Mouse (Mus musculus) retina, postnatal 7 days (tissue): ENCODE data around the gene Tsc22d3.
A peak's percentile ranks its signal among the peaks of the same experiment; 100 is the strongest.

Experiments used
- DNase-seq: peaks from one replicate; pipeline ENCODE4 v3.0.0-alpha.2; 2012; ENCODE audit warnings: low read depth, low spot score

Gene Tsc22d3

DNA sequence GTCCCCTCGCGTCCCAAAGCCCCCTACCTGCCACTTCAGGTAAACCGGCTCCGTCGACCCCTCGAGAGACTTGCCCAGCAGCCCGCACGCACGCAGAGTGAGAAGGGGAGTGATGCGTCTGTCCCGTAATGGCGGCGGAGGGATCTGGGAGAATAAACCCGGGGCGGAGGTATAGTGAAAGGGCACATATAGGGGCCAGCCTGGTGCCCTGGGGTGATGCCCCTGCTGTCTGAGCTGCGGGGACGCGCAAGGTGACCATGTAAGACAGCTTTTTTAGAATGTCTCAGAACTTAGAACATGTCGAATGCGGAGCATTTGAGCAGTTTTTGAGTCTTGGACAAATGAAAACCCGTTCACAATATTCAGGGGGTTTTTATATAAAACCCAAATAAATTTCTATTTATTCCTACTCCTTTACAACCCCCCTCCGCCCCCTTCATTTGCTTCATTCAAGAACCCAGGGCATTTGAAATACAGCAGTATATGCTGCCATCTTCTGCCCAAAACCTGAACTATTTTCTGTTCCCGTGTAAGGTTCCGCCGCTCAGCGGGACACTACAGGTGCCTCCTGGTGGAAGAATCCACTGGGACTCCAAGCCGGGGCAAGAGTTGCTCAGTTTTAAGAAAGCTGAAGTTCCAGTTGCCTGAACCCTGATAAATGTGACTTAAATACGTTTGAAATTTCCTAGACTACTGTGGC lies at the start of gene Tsc22d3:
Gene Tsc22d3, minus strand, starts transcription at position 250 of the 700 bp plus-strand sequence.
- DNase-seq: peak; percentile 25

DNA sequence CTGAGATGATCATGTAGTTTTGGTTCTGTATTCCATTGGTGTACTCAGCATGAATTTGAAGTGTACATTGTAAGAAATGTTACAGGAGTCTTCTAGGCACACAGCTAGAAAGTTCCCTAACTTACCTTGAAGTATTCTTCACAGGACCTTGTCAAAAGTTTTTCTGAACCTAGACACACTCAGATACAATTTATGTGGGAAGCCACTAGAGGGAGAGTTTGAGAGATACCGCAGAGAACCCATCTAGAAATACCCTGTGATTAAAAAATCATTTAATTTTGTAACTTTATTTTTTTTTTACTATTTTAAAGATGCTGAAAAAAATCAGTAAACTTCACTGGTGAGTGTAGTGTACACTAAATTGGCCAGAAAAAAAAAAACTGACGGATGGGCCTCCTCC lies 39.1 kb upstream of the Tsc22d3 start:
- DNase-seq: no peak

DNA sequence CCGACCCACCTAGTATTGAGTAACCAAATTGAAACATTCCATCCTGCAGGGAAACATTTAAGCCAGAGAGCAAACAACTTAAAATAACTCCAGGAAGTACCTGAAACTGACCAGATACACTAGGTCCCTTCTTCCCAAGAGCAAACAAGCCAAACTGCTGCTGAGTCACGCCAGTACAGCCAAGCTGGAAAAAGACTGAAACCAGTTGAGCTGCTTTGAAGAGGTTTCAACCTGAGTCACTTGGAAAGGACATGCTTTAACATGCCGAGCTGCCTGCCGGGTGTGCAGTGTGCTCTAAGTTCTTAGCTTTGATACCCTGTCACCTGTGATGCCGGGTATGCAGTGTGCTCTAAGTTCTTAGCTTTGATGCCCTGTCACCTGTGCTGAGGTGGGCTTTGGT lies 37.6 kb upstream of the Tsc22d3 start:
- no peak for DNase-seq

DNA sequence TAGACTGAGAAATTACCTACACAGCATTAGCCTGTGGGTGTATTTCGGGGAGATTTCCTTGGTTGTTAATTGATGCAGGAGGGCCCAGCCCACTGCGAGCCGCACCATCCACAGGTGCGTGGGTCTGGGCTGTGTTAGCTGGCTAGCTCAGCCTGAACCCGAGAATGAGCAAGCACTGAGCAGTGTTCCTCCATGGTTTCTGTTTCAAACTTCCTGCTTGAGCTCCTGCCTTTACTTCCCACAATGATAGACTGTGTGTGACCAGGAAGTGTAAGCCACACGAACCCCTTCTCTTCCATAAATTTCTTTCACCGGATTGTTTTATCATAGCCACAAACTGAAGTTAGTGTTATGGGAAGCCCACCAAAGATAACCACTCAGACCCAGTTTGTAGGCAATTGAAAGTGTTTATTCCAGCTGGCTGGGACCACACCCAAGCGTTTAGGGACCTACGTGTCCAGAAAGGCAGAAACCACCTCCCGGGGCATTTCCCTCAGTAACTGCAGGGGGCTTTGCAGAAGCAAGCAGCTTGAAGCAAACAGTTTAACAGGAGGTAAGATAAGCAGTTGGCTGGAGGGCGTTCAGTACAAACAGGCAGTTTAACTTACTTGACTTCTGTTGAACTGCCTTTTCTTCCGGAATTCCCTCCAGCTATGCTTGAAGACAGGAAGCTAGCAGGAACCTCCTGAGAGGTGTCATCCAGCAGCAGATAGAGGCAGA lies 24.6 kb upstream of the Tsc22d3 start:
- DNase-seq: no peak

DNA sequence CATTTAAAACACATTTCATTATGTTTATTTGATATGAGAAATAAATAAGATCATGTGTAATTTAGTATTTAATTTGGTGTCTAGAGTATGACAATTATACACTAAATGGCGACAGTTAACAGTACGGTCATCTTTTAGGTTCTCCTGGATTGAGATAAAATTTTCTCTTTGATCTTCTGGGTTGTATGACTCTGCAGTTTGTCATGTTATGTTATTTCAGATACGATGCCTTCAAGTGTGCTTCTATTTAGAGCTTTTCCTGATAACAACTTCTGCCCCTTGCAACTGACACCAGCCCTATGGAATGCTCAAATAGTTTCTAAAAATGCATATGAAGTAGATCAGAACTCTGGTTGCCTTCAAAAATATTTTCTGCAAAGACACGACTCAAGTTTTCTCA lies 9.5 kb upstream of the Tsc22d3 start:
- no peak for DNase-seq

DNA sequence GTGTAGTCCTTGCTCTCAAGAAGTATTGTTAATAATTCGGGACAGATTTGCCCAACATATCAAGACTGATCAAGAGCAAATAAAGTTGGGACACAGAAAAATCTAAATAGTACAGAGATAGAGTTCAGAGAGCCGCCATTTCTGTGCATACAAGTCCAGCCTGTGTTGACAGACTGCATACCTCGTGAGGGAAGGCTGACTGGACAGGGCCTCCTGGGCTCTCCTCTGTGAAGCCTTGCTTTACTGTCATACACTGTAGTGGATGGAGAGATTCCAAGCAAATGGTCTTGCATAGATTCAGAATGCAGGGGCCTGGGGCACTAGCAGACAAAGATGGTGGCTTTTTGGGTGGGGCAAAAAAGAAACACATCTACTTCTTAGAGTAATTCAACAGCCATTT lies 1.4 kb upstream of the Tsc22d3 start:
- DNase-seq: no peak

DNA sequence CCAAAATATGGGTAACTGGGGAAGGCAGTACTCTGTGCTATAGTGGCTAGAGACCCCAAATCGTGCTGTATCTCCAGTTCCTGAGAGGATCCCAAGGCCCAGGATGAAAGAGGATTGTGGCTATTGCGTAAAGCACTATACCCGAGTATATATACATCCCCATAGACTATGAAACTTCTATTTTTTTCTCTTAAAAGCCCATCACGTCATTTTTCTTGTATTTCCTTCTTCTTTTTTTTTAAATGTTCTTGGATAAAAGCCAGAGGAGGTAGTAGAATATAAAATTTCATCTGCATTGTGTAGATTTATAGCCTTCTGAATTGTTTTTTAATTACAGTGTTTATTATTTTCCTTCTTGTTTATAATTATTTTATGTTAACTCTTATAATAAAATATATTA lies 852 bp upstream of the Tsc22d3 start:
- DNase-seq: no peak

DNA sequence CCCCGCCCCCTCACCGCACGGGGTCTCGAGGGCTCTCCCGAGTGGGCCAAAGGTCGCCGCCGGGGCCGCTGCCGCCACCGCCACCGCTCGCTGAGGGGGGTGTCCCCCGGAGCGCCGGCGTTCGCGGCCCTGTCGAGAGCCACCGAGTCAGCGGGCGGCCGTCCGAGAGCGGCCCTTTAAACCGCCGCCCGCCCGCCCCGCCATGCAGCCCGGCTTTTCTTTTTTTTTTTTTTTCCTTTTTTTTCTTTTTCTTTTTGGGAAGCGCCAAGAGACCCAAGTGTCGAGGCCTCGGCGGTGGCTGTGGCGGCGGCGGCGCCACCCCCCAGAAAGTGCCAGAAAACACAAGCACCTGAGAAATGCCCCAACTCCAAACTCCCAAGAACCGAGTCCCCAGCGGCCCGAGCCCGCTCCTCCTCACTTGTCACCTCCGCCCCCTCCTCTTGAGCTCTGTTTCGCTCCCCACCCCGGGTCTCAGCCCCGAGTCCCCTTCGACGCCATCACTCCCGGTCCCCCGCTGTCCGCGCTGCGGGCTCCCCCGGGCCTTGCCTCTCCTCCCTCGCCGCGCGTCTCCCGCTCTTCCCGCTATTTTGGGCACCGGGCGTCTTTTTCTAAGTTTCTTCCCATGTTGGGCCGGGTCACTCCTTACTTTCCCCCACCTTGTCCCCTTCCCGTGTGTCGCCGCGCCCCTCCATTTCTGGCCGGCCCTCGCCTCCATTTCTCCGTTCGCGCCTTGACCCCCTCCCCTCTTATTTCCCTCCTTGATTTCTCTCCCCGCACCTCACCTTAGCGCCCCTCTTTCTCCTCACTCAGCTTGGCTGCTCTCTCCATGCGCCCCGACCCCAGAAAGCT lies 674 bp downstream of the Tsc22d3 start:
- DNase-seq: no peak

DNA sequence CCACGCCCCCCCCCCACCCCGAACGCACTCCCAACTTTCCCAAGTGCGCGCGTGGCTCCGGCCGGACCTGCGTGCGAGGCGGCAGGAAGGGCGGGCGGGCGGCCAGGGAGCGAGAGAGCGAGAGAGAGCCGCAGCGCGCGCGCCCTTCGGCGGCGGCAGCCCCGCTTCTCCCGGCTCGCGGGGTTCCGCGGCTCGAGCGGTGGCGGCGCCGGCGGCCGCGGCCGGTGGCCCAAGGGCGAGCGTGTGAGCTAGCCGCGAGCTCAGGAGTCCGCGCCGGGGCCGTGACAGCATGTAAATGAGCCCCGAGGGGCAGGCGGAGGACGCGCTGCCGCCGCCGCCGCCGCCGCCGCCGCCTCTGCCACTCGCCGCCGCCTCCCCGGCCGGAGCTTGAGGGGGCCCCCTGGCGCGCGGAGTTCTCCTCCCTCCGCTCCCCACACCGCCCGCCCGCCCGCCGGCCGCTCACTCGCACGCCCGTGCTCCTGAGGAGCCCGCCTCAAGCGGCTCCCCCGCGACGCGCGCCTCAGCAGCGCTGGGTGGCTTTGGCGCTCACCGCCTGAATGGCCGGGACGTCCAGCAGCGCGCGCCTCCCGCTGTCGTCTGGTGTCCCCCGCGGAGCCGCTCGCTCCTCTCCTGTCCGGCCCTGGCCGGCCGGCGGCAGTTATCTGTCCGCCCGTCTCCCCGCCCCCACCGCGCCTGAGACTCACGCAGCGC lies 1.5 kb downstream of the Tsc22d3 start:
- DNase-seq: peak; percentile 32

DNA sequence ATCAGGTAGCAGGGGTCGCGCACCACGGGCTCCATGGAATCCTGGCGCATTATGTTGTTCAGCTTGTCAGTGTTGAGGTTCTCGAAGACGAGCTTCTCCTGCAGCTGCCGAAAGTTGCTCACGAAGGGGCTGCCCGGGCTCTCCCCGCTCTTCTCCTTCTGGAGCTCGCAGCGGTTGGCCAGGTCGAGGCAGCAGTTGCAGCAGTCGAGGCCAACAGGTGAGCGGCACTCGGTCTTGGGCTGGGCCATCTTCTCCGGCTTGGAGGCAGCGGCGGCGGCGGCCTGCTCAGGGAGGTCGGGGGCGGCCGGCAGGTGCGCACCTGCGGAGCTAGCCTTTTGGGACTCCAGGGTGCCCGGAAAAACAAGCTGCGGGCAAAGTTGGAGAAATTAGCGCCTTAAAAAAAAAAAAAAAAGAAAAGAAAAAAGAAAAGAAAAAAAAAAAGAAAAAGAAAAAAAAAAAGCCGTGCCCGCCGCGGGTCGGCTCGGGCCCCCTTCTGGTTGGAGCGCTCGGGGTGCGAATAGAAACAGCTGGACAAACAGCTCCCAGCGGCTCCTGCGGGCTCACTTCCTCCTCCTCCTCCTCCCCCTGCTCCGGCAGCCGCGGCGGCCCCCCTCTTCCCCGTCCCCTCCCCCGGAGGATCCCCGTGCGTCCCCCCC lies 2.1 kb downstream of the Tsc22d3 start:
- DNase-seq: no peak

DNA sequence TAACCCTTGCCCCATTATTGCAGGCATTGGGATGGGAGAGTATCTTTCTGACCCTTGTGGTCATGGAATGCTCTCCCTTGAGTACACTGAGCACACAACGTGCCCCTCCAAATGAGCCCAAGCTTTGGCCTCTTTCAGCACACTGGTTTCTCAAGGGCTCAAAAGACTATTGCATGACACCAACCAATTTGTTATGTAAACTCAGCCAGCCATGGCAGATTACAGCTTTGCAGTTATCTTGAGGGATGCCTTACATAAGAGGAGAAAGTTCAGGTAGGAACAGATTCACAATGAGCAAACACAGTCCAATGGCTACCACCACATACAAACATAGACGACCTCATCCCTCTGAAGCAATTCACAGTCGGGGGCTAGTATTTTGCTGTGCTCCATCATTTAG lies 9.3 kb downstream of the Tsc22d3 start:
- DNase-seq: no peak

DNA sequence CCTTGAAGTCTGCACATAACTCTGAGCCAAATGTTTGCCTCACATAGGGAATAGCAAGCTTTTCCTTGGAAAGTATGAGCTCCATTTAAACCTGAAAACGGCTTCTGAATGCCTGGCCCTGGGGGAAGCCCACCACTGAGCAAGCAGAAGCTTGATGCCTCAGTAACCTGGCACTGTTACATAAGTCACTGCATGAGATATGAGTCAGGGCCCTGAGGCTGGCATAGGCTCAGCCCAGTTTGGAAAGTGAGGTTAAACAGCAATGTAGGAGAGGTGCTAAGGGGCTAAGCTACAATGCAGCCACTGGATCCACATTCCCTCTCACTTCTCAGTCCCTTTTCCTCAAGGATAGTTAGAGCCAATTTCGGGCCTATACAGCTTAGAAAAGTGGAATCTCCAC lies 10.3 kb downstream of the Tsc22d3 start:
- no peak for DNase-seq

DNA sequence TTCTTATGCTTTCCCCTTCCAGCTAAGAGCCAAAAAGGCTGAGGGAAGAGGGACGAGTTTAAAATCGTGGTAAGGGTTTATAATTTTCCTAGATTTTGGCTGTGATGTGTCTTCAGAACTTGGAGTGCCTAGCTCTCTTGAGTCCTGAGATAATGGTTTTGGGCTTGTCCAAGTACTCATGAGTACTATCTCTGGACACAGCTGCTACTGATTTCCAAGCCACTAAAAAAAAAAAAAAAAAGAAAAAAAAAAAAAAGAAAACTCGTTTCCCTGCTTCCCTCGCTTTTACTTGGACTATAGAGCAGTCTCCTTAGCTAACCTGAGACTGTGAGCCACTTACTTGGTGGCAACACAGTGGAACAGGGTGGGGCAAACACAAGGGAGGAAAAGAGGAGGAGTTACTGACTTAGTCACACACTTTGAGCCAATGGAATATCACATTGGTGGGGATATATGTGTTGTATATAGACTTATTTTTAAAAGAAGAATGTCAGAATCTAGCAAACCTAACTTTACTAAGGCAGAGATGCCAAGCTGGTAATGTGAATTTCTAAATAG lies 11.2 kb downstream of the Tsc22d3 start:
- DNase-seq: no peak

DNA sequence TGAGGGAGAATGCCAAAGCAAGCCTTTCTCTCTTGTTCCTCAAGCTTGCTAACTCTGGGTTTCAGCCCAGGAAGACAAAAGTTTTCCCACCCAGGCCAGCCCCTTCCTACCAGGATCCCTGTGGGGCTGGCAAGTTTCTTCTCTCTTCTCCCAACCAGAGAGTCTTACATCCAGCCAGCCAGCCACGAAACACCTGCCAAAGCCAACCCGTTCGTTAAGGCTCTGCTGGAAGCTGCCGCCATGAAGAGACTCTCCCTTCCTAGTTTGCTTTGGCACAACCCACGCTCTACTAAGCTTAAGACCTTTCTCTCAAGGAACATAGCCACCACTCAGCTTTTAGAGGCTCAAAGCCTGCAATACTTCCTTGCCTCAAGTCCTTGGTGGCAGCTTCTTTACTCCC lies 11.9 kb downstream of the Tsc22d3 start:
- no peak for DNase-seq

DNA sequence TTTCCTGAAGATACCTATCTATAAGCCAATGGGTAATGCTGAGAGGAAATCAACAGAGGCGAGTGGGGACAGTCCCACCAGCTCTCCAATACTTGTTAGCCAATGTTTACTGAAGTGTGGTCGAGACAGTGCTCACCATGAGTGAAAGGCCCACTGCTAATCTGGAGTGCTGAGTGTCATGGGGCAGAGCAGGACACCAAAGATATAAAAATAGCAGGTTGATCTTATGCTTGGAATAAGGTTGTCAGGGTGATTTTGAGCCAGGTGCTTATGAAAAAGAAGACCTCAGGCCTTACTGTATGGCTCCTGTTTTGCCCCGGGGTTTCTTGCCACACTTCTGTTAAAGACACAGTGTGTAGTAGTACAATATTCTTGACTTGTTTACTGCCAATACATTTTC lies 20.0 kb downstream of the Tsc22d3 start:
- no peak for DNase-seq

DNA sequence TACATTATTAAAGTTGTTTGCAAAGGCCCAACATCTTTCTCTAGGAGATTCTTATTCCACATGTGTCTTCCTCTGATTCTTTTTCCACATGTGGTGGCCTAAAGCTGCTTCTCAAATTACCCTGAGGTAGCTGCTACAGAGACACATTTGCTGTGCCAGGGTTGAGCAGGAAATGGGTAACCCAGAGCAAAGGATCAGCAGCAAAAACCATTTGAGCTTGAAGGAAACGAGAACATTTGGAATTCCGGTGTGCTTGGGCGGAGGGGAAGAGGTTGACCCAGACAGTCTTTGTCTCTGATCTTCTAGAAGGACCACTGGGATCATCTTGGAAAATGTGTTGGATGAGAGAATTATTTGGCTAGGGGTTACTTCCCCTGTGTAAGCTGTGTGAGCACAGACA lies 24.8 kb downstream of the Tsc22d3 start:
- no peak for DNase-seq

DNA sequence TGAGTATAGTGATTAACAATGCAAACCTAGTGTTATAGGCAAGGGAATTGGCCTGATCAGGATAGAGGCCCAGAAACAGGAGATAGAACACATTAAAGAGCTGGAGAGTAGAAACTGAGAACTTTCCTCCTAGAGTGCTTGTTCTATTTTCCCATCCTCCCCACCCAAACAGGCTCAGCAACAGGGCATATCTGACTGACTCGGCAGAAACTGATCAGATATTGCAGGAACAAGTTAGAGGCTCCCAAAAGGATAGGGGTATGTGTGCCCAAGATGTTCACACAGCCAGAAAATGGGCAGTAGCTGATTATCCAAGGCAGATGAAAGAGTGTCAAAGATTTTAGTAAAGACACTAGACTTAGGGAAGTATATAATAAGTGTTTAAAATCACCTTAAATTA lies 25.3 kb downstream of the Tsc22d3 start:
- DNase-seq: no peak

DNA sequence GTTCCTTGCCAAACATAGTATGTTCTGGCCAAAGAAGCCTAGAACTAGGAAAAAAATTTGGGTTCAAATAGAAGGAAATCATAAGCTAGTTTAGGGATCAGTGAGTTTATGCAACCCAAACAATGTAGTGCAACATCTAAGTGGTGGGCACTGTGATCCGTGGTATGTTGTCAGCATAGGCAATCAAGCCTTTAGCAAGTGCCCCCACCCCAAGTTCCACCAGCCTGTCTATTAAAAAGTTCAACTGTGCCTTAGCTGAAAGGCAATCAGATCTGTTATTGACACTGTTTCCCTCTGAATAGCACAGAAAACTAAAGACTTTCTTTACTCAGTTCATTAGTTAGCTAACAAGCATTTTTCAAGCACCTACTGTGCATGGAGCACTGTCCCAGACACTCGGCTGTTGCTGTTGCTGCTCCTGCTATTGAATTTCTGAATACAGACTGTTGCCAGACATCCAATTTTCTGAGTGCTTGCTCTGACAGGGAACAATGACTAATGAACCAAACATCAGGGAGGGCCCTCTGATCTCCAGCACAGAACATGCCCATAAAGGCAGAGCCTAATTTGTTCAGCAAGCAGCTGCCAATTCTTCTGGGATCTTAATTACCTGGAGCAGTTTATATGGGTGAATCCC lies 27.6 kb downstream of the Tsc22d3 start:
- DNase-seq: no peak

DNA sequence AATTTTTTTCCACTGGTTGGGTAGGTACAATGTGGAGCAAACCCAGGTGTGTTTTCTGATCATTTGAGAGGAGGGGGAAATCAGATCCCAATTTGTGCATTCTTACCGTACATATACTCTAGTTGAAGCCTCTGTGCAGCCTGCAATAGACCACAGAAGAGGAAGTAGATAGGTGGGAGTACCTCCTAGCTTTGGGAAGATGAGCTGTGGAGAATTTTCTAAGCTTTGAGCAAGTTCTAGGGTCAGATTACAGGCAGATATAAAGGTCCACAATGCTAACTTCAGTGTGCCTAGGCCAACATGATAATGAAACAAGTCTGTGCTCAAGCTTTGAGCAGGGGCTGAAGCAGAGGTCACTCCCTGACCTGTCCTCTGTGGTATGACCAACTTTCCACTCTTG lies 30.9 kb downstream of the Tsc22d3 start:
- no peak for DNase-seq

DNA sequence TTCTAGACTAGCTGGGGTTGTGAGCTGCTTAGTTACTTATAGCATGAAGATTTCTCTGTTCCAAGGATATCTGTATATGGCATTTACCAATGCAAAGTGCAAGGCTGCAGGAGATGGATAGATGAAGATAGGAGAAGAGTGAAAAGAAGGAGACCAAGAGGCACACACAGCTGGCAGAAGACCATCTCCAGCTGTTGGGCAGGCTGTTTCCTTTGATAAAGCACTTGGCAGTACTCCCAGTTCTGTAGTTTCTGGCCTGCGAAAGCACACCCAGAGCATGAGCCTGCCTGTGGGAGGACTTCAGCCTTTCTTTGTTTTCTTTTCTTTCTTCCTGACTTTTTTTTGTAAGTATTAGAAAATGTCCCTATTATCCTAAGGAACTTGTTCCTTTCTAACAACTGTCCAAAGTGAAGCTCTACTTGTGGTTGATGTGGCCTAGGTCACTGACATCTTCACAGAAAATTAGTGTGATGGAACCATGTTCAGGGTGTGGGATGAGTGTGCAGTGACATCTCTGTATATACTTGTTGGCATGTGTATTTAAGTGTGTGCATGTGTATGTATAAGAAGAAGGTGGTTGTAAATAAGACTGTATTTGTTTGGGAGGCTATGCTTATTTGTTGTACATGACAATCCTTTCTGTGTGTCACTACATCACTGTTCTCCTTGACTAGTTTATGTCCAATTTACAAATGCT lies 32.6 kb downstream of the Tsc22d3 start:
- no peak for DNase-seq
